Mouse (Mus musculus) embryonic facial prominence, embryonic 14.5 days (tissue): Measurements from ENCODE around the gene Muc20. TPM values are rescaled to one million over a fixed set of nuclear protein-coding genes. Genes with fewer than 3 reads are reported as not detected.
A peak's percentile ranks its signal among the peaks of the same experiment; 100 is the strongest.

Experiments used
- ATAC-seq: fragments of 200-750 bp; cut with Nextera tagmentation; 2 replicates; pipeline ENCODE4 v1.8.0; 2017; ENCODE audit warnings: low read depth, moderate number of reproducible peaks, moderate TSS enrichment
- DNase-seq: peaks from one replicate; pipeline ENCODE4 v3.0.0-alpha.2; 2015; ENCODE audit warnings: low spot score
- H3K27ac ChIP-seq: fragments of 300-500 bp; sonication (generic); replicated peaks from 2 replicates; pipeline ENCODE4 v1.5.1; 2014; ENCODE audit warnings: low read depth, mild to moderate bottlenecking, low read length, moderate library complexity
- H3K27me3 ChIP-seq: fragments of 300-500 bp; sonication (generic); replicated peaks from 2 replicates; pipeline ENCODE4 v1.6.1; 2014; ENCODE audit warnings: low read length; ENCODE audit not compliant: control insufficient read depth, insufficient read depth
- H3K36me3 ChIP-seq: fragments of 300-500 bp; sonication (generic); 2 replicates; pipeline ENCODE4 v1.6.1; 2014; ENCODE audit warnings: low read length, mixed read lengths; ENCODE audit not compliant: control insufficient read depth, insufficient read depth
- H3K4me1 ChIP-seq: fragments of 300-500 bp; sonication (generic); 2 replicates; pipeline ENCODE4 v1.6.1; 2014; ENCODE audit warnings: antibody characterized with exemption, low read length; ENCODE audit not compliant: control insufficient read depth, insufficient read depth
- H3K4me2 ChIP-seq: fragments of 300-500 bp; sonication (generic); 2 replicates; pipeline ENCODE4 v1.6.1; 2014; ENCODE audit warnings: low read depth, mild to moderate bottlenecking, low read length, moderate library complexity, mixed read lengths
- H3K4me3 ChIP-seq: fragments of 300-500 bp; sonication (generic); 2 replicates; pipeline ENCODE4 v1.5.1; 2014; ENCODE audit warnings: low read depth, mild to moderate bottlenecking, low read length
- H3K9ac ChIP-seq: fragments of 300-500 bp; sonication (generic); 2 replicates; pipeline ENCODE4 v1.6.1; 2014; ENCODE audit warnings: low read depth, mild to moderate bottlenecking, low read length, moderate library complexity, mixed read lengths
- H3K9me3 ChIP-seq: fragments of 300-500 bp; sonication (generic); 2 replicates; pipeline ENCODE4 v1.6.1; 2016; ENCODE audit warnings: low read length; ENCODE audit not compliant: control insufficient read depth
- WGBS: fragments of 180-500 bp; shearing (Covaris S2); extraction: QIAGEN DNeasy Blood & Tissue Kit; methylation state at CpG from one replicate; pipeline ENCODE4 v1.1.7; 2014; 5-methylcytosine and 5-hydroxymethylcytosine counted together
- polyA plus RNA-seq: library from polyadenylated mRNA; unstranded; fragments of >200 nt; fragmentation: Nextera tagmentation; extraction: Ambion mirVana; gene quantifications from 2 replicates; pipeline ENCODE4 v1.2.1, GENCODE M21; 2014

Muc20 gene
- polyA plus RNA-seq, 1 experiment from 2014 or later = 0.79 TPM

DNA sequence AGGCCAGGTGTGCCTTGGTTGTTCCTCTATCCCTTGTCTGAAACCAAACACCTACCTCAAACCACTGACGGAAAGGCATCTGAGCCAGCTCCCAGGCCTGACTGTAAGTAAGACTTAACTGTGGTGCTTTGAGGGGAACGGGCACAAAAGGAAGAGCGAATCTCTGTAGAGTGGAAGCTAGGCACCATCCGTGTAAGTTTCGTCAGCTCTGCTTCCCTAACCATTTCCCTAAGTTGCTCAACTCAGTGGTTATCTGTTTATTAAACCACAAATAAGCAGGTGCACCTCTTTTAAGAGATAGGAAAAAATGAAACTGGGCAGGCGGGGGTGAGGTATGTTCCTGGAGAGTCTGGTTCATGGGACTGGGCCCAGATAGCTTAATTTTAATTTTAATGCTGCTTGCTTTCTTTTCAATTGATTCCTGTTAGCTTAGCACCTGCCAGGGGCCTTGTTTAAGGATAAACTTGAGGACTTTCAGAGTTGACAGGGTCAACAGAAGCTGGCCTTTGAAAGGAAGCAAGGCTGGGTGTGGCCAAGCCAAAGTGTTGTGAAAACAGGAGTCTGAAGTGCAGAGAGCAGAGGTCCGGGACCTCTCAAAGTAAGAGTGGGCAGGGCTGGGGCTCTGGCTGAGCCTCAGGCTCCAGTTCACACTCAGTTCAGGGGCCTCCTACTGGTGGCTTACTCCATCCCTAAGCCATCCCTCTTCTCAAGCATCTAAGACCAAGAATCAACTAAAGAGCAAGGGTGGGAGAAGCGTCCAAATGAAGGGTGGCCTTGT is 10.4 kb upstream of the Muc20 start:
- Histone ChIP-seq H3K4me2 (no peak overlapping the region), H3K27ac (no peak overlapping the region), H3K36me3 (no peaks in the 10 kb centered on the region), H3K9ac (no peak overlapping the region), H3K9me3 (no peaks in the 10 kb centered on the region), H3K4me3 (no peak overlapping the region), H3K4me1 (peaks cover 9% of the 10 kb centered on the region), H3K27me3 (no peaks in the 10 kb centered on the region)
- ATAC-seq (peak; percentile 37; the same call in 1 of the 2 replicates), DNase-seq (no peak)
- WGBS = 48% methylated on average over 8 of the region's 8 CpGs

DNA sequence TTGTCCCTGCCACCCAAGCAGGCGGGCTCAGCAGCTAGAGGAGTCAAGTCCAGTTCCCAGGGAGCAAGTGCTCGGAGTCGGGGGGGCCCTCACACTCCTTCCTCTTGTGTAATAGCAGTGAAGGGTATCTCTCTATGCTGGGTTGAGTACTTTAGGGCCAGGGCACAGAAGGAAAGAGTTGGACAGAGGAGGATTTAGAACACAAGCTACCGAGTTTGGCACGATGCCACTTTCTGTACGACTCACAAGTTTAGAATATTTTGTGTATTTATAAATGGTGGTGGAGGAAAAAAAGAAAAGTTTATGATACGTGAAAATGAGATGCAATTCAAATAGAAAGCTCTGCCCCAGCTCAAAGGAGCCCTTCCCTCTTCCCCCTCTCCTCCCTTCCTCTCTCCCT is 7.9 kb upstream of the Muc20 start:
- H3K4me2 ChIP-seq = no peak overlapping the region
- no peaks in the 10 kb centered on the region for H3K36me3 ChIP-seq
- peaks cover 10% of the 10 kb centered on the region for H3K4me1 ChIP-seq
- H3K9ac ChIP-seq = no peak overlapping the region
- no peak overlapping the region for H3K4me3 ChIP-seq
- H3K9me3 ChIP-seq = no peaks in the 10 kb centered on the region
- H3K27me3 ChIP-seq = no peaks in the 10 kb centered on the region
- H3K27ac ChIP-seq = no peak overlapping the region
- ATAC-seq (no peak), DNase-seq (no peak)
- WGBS = 75% methylated on average over 7 of the region's 7 CpGs

DNA sequence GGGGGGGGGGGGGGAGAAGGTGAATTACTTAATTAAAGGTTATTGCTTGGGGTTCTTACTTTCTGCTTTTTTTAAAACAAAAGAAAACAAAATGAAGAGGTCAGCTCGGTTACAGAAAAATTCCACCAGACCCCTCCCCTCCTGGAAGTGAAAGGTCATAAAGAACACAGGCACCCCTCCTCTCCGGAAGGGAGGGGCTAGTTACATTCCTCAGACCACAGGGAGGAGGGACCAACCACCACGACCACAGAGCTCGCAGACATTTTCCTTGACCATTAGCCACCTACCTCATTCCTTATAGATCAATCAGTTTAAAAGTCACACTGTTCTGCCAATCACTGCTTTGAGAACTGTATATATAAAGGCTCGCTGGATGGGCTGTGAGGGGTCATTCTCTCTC is 6.7 kb upstream of the Muc20 start:
- H3K27me3 ChIP-seq = no peaks in the 10 kb centered on the region
- H3K4me3 ChIP-seq = no peak overlapping the region
- WGBS = 46% methylated on average over 5 of the region's 5 CpGs
- H3K4me1 ChIP-seq = peaks cover 10% of the 10 kb centered on the region
- no peak overlapping the region for H3K9ac ChIP-seq
- H3K36me3 ChIP-seq = no peaks in the 10 kb centered on the region
- H3K4me2 ChIP-seq = no peak overlapping the region
- no peak for ATAC-seq
- 0 out of 2 replicates have a peak, but pooled peaks cover 4% of the 10 kb centered on the region for H3K9me3 ChIP-seq
- H3K27ac ChIP-seq = no peak overlapping the region
- DNase-seq = no peak

DNA sequence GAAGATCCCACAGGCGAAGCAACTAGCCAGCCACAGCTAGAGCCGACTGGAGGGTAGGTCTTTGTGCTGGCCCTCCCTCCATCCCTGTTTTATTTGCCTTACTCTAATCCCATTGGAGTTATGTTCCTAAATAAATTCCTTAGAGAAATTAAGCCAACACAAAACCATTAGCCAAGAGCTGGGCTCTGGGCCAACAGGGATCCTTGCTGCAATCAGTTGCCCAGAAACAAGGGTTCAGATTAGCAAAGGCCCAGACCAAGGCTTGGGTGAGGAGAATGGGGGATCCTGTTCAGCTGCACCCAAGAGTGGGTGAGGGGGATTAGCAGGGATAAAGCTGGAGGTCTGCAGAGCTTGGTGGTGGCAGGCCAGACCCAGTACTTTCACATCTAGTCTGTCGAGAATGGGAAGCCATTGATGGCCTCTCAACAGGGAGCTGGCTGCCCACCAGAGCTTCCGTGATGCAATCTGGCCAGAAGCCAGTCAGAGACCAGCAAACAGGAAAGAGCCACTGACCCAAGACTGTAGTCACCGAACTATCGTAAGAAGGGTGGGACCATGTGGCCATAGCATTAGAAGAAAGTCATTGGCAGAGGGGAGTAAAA is 6.1 kb upstream of the Muc20 start:
- peak; percentile 82 for ATAC-seq
- H3K4me2 ChIP-seq = no peak overlapping the region
- no peaks in the 10 kb centered on the region for H3K27me3 ChIP-seq
- H3K27ac ChIP-seq = no peak overlapping the region; the same call in 1 of the 2 replicates
- no peaks in the 10 kb centered on the region for H3K36me3 ChIP-seq
- H3K9me3 ChIP-seq = 0 out of 2 replicates have a peak, but pooled peaks cover 4% of the 10 kb centered on the region
- 44% methylated on average over 6 of the region's 6 CpGs for WGBS
- H3K4me1 ChIP-seq = peaks cover 10% of the 10 kb centered on the region
- no peak overlapping the region for H3K4me3 ChIP-seq
- peak; percentile 89 for DNase-seq
- no peak overlapping the region for H3K9ac ChIP-seq

DNA sequence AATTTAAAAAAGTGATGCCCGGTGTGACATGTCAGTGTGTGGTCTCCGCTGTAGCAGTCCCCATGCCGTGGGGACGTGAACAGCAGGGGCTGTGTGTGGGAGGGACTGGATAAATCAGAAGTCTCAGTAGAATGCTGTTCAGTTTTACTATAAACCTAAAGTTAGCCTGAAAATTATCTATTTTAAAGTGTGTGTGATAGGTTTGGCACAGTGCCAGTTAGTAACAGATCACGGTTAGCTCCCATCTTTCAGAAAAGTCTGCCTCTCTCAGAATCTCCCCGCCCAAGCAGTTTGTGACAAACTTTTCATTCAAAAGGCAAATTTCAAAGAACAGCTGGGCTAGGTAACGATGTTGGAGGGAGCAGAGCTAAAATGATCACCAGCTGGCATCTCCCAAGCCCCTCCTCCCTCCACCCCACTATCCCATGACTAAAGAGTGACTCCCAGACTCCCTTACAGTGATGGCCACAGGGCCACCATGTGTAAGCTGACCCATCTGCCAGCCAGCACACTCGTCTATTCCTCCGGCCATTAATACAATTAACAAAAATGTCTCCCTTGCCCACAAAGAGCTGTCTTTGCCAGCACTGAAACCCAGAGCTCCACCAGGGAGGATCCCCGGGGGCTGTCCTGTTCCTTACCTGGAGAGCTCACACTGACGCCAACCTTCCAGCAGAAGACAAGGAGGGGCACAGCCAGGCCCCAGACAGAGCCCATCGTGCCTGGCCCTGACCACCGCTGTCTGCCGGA is 384 bp downstream of the Muc20 start:
- WGBS = 53% methylated on average over 14 of the region's 14 CpGs
- Histone ChIP-seq H3K27ac (no peak overlapping the region), H3K27me3 (no peaks in the 10 kb centered on the region), H3K4me1 (no peaks in the 10 kb centered on the region), H3K9ac (no peak overlapping the region), H3K9me3 (0 out of 2 replicates have a peak, but pooled peaks cover 4% of the 10 kb centered on the region), H3K4me2 (no peak overlapping the region), H3K36me3 (no peaks in the 10 kb centered on the region), H3K4me3 (no peak overlapping the region)
- 0 out of 2 replicates have a peak, but pooled peaks have one; percentile 60 for ATAC-seq
- DNase-seq = no peak

DNA sequence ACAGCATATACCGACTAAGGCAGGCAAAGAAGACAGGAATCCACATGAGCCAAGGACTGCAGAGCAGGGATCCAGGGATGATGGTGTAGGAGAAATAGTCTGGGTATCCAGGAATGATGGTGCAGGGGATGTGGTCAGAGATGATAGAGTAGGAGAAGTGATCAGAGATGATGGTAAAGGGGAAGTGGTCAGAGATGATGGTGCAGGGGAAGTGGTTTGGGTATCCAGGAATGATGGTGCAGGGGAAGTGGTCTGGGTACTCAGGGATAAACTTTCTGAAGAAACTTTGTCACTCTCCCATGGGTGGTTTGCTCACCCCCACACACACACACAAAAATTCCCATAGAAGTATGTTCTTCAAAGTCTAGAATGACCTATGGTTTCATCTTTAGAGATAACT is 2.1 kb downstream of the Muc20 start:
- no peak overlapping the region for H3K9ac ChIP-seq
- DNase-seq = no peak
- H3K27me3 ChIP-seq = no peaks in the 10 kb centered on the region
- H3K9me3 ChIP-seq = 0 out of 2 replicates have a peak, but pooled peaks cover 4% of the 10 kb centered on the region
- H3K4me3 ChIP-seq = no peak overlapping the region
- 89% methylated on average over 1 of the region's 1 CpGs for WGBS
- no peak overlapping the region for H3K4me2 ChIP-seq
- no peak overlapping the region for H3K27ac ChIP-seq
- H3K4me1 ChIP-seq = no peaks in the 10 kb centered on the region
- ATAC-seq = no peak
- no peaks in the 10 kb centered on the region for H3K36me3 ChIP-seq

DNA sequence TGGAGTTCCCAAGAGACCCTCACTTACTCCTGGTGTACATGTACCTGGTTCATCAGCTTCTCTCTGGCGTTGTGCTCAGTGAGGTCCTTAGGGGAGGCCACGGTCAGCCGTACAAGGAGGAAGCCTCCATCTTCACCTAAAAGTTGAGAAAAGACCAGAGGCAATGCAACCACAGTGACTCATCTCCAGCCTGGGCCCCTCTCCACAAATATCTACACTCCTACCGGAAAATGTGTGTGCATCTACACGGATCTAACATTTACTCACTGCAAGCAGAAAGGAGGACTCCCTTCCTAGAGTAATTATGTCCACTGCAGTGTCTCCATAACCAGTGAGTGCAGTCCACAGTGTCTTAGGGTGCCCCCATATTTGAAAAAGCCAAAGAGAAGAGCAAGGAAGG is 7.2 kb downstream of the Muc20 start:
- no peaks in the 10 kb centered on the region for H3K4me1 ChIP-seq
- no peak overlapping the region for H3K4me3 ChIP-seq
- WGBS = 87% methylated on average over 5 of the region's 5 CpGs
- no peaks in the 10 kb centered on the region for H3K36me3 ChIP-seq
- DNase-seq (no peak), ATAC-seq (no peak)
- H3K9me3 ChIP-seq = no peaks in the 10 kb centered on the region
- no peaks in the 10 kb centered on the region for H3K27me3 ChIP-seq
- H3K4me2 ChIP-seq = no peak overlapping the region
- no peak overlapping the region for H3K9ac ChIP-seq
- no peak overlapping the region for H3K27ac ChIP-seq

DNA sequence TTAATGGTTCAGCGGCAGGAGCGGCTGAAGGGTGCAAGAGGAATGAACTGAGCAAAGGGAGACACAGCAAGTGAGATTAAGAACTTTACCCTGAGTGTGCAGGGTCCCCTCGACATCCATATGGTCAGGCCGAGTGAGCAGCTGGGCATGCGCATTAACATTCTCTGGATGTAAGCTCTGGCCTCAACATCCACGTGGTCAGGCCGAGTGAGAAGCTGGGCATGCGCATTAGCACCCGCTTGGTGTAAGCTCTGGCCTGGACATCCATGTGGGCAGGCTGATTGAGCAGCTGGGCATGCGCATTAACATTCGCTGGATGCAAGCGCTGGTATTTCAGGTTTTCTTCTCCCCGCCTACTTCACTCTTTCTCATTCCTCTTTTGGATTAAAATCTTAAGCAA is 12.4 kb downstream of the Muc20 start:
- DNase-seq (peak; percentile 43), ATAC-seq (no peak)
- Histone ChIP-seq H3K9me3 (no peaks in the 10 kb centered on the region), H3K36me3 (no peaks in the 10 kb centered on the region), H3K27ac (no peak overlapping the region), H3K4me1 (no peaks in the 10 kb centered on the region), H3K4me2 (no peak overlapping the region), H3K4me3 (no peak overlapping the region), H3K9ac (no peak overlapping the region), H3K27me3 (no peaks in the 10 kb centered on the region)
- WGBS = 79% methylated on average over 13 of the region's 13 CpGs
